Mouse (Mus musculus): ENCODE data around the gene Med21.

- TF ChIP-seq CTCF (IDR thresholded peaks at IDR 0.05; ENCODE audit: low read depth) (no peak), EP300 (optimal IDR thresholded peaks at IDR 0.05) (no peak)
Measured at GRCm38 (mm10) chr6:146678136-146679070, 36.1 kb downstream of the Med21 start.
